Mouse (Mus musculus) frontal cortex, adult 2 months (tissue): ENCODE measurements around the gene Creb3l4. TPM values are rescaled to one million over a fixed set of nuclear protein-coding genes. Genes with fewer than 3 reads are reported as not detected.

ENCODE experiments used
- DNase-seq, 2 experiments: peaks; one replicate each; pipeline ENCODE4 v3.0.0; 2022; ENCODE audit warnings: low spot score in 1 of 2; ENCODE audit errors: extremely low spot score in 1 of 2
- polyA plus RNA-seq: library from polyadenylated mRNA; depleted of rRNA; stranded (reverse); fragments of >200 nt; gene quantifications from 2 replicates; pipeline ENCODE4 v1.2.3, GENCODE M21; 2012; rRNA removed

Creb3l4 gene
- polyA plus RNA-seq, 1 experiment = 0.38 TPM

DNA sequence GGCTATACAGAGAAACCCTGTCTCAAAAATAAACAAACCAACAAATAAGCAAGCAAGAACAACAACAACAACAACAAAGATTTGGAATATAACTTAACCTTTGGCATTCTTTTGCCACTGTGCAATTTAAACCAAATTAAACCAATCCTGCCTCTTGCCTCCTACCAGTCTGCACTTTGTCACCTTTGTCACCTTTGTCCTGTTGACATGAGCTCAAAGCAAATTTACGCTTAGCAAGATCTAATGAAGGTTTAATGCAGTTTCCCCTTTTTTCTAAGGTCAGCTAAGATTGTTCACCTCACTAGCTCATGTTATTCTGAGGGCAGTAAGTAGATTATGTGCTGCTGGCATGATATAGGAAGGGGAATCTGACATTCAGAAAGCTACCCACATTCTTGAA is 45.8 kb downstream of the Creb3l4 start:
- DNase-seq = no peak

DNA sequence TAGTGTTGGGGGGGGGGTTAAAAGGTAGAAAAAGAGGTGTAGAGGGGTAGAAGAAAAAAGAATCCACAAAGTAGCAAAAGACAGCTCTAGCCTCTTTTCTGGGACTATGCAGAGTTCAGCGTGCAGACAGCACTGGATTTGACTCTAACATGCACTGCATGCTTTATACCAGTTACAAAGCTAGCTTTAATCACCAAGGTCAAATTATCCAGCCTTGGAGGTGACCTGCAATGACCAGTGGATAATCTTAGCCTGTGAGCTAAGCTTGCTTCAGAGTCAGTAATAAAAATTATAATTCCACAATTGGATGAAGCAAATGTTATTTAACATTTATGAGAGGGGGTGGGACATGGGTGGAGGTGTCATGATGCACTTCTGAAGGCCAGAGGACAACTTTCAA is 47.7 kb downstream of the Creb3l4 start:
- no peak for DNase-seq

DNA sequence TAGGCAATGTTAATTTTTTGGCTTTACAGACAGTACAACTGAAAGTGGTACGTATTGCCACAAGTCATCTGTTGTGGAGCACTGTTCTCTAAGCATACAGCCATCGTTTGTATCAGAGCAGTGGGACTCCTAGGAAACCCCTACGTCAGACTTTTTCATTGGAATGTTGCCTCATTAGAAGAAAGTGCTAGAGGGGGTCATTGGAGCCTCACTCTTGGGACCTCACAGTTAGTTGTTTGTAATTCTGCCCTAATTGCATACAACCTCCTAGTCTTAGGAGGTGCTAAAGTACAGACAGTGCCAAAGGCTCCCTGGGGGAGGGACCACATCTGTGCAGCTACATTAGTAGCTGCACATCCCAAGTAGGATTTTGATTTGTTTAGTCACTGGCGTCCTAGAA is 48.6 kb downstream of the Creb3l4 start:
- no peak for DNase-seq

DNA sequence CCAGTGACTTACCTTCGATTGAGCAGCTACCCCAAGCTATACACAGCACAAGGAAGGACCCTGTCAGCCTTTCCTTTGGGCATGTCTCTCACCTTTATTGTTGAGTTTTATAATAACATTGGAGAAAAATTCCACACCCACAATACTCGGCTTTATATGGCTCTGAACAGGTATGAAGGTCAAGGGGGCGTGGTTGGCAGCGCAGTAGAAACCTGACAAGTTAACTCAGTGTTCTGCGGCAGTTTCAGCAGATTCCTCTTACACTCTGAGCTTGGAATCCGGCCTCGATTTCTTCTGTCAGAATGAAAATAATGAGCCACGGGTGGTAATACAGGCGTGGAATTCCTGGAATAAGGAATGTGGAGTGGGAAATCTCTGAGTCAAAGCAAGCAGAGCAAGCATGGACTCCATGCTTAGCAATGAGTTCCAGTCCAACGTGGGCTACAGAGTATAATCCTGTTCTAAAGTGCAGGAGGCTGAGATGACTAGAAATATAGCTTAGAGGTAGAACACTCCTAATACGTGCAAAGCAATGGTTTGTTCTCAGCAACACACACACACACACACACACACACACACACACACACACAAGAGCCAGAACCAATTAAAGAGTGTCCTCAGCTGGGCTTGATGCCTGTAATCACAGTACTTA is 52.3 kb downstream of the Creb3l4 start:
- DNase-seq = no peak

Other genes with a start within 250 kb of the Creb3l4 start
- 88.0 and 96.1 TPM in 2 replicates for gene Hax1, start 244.7 kb downstream of the Creb3l4 start, polyA plus RNA-seq
- gene 4933434E20Rik, start 191.9 kb downstream of the Creb3l4 start, polyA plus RNA-seq = 93.9 and 94.1 TPM in 2 replicates
- 106 and 121 TPM in 2 replicates for gene Ubap2l, start 190.9 kb downstream of the Creb3l4 start, polyA plus RNA-seq
- 166 and 178 TPM in 2 replicates for gene Tpm3, start 170.9 kb downstream of the Creb3l4 start, polyA plus RNA-seq
- 0.40 and 0.42 TPM in 2 replicates for gene Nup210l, start 139.4 kb downstream of the Creb3l4 start, polyA plus RNA-seq
- gene Rps27, start 29.9 kb downstream of the Creb3l4 start, polyA plus RNA-seq = 971 and 1,230 TPM in 2 replicates
- gene Rab13, start 29.8 kb downstream of the Creb3l4 start, polyA plus RNA-seq = 11.2 TPM in 2 replicates
- gene Jtb, start 11.9 kb downstream of the Creb3l4 start, polyA plus RNA-seq = 52.7 and 57.6 TPM in 2 replicates
- gene Slc39a1, start 4.7 kb upstream of the Creb3l4 start, polyA plus RNA-seq = 33.7 and 36.1 TPM in 2 replicates
- gene Crtc2, start 10.7 kb upstream of the Creb3l4 start, polyA plus RNA-seq = 55.0 and 58.0 TPM in 2 replicates
- 38.1 and 43.1 TPM in 2 replicates for gene Dennd4b, start 21.7 kb upstream of the Creb3l4 start, polyA plus RNA-seq
- 33.4 and 38.4 TPM in 2 replicates for gene Gatad2b, start 49.7 kb upstream of the Creb3l4 start, polyA plus RNA-seq
- 7.9 and 8.4 TPM in 2 replicates for gene Slc27a3, start 146.4 kb upstream of the Creb3l4 start, polyA plus RNA-seq
- 44.3 and 49.0 TPM in 2 replicates for gene Ints3, start 190.1 kb upstream of the Creb3l4 start, polyA plus RNA-seq
- gene Npr1, start 222.4 kb upstream of the Creb3l4 start, polyA plus RNA-seq = 24.0 and 27.2 TPM in 2 replicates
- 84.3 and 89.2 TPM in 2 replicates for gene Ilf2, start 232.6 kb upstream of the Creb3l4 start, polyA plus RNA-seq
- 76.1 and 78.7 TPM in 2 replicates for gene Snapin, start 247.5 kb upstream of the Creb3l4 start, polyA plus RNA-seq